Mouse (Mus musculus) left cerebral cortex, postnatal 25 days (tissue): ENCODE data around the gene Rbmy. TPM values are rescaled to one million over a fixed set of nuclear protein-coding genes. Genes with fewer than 3 reads are reported as not detected.
"Not testable (repeated sequence)": the region's sequence is repeated elsewhere in the genome, so short reads cannot be mapped to it uniquely, and the experiment has no call there.

Experiments
- DNase-seq, 2 experiments: peaks; one replicate each; pipeline ENCODE4 v3.0.0; 2022; ENCODE audit warnings: low spot score in 2 of 2, mixed read lengths in 1 of 2
- intact Hi-C: fragments of 180-260 bp; cut with DNase I; formaldehyde crosslinking; loops from one replicate; pipeline ENCODE4 v1.15.1; 2025
- total RNA-seq, 2 experiments: library from RNA; stranded (reverse); gene quantifications; 2 replicates each; pipeline ENCODE4 v1.2.3; 2021

The Rbmy gene
- total RNA-seq: not detected

GRCm38 (mm10) chrY:2830380-2830779 is at the start of gene Rbmy, which contains the start of gene Gm10256:
TSS of gene Rbmy (plus strand) at chrY:2830680.
TSS of gene Gm10256 (plus strand) at chrY:2830699.
- not testable (repeated sequence) for DNase-seq

DNA sequence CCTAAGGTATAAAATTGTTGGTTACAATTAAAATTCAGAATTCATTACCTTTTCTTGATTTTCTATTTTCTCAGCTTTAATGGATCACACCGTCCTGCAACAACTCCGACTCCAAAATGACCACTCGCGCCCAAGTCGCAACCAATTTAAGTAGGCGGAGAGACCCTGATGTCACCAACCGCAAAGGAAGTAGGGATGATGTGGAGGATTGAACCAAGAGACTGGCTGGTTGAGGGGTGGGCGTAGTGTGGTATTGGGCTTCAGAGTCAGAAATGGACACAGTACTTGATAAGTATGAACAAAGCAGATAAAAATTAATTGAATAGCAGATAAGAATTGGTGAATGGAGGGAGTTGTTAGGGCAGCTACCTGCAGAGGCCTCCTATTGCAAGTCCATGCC is 34.4 kb upstream of the Rbmy start, which contains the start of gene Gm4064:
TSS of gene Gm4064 (minus strand) at position 101 of the 400 bp plus-strand sequence.
- DNase-seq, intact Hi-C loops: not testable (repeated sequence)

More at GRCm38 (mm10) chrY:2830380-2830779, at the start of gene Rbmy, which contains the start of gene Gm10256:
- intact Hi-C loops: not testable (repeated sequence)

Other genes starting within 250 kb of the Rbmy start
- not detected for gene H2al2c, start 231.6 kb upstream of the Rbmy start, total RNA-seq
- not detected for gene Sry, start 167.0 kb upstream of the Rbmy start, total RNA-seq
- not detected for gene H2al2b, start 110.0 kb upstream of the Rbmy start, total RNA-seq
- gene Gm4064, start 34.5 kb upstream of the Rbmy start, total RNA-seq: not detected
- not detected for gene Gm10256, start within 50 bp of the Rbmy start, total RNA-seq
- not detected for gene Gm10352, start 70.3 kb downstream of the Rbmy start, total RNA-seq
- gene Gm29289, start 101.9 kb downstream of the Rbmy start, total RNA-seq: not detected